In genomic region chr3:50905993-50906831, GRCm38 (mm10) we compare ENCODE assay signal across 8 mouse cellular contexts.
DNase-seq lines count a peak whose midpoint lies in the region; ATAC-seq and TF ChIP-seq lines count a peak whose summit lies in the region.

No protein-coding gene starts in this region.

- peak; percentile 89 for TF ChIP-seq CTCF in ES-Bruce4 (IDR thresholded peaks at IDR 0.05; ENCODE audit: low read depth, low read length)
- peak; percentile 86 for TF ChIP-seq CTCF in liver, postnatal 0 days (IDR thresholded peaks at IDR 0.05; ENCODE audit: low read depth)

- no peak overlapping the region for H3K9ac ChIP-seq in ES-Bruce4 (ENCODE audit: low read depth, poor library complexity, severe bottlenecking)
- H3K9ac ChIP-seq in forebrain, embryonic 16.5 days (replicated peaks; ENCODE audit: low read depth, low read length) = peak overlapping the region; percentile 30; the same call in 1 of the 2 replicates
- H3K9ac ChIP-seq in liver, postnatal 0 days (replicated peaks) = peak overlapping the region; percentile 35
- peak overlapping the region; percentile 67 for H3K9ac ChIP-seq in neural tube, embryonic 13.5 days

- H3K4me1 ChIP-seq in ES-Bruce4 (ENCODE audit: control insufficient read depth, insufficient read depth, low read length) = no peaks in the 10 kb centered on the region
- H3K4me1 ChIP-seq in forebrain, embryonic 16.5 days (replicated peaks; ENCODE audit: control insufficient read depth, insufficient read depth, low read length) = peaks cover 21% of the 10 kb centered on the region
- peaks cover 6% of the 10 kb centered on the region; the same call in 1 of the 2 replicates for H3K4me1 ChIP-seq in liver, postnatal 0 days (ENCODE audit: insufficient read depth)
- peaks cover 21% of the 10 kb centered on the region for H3K4me1 ChIP-seq in neural tube, embryonic 13.5 days (replicated peaks)

- intact Hi-C loops in heart, postnatal 25 days (cut with DNase I) = loop anchor here (2.0 to 10.0 kb wide), 5 partner anchors 216 to 1814 kb away; no protein-coding TSS in a partner anchor

- no peak for TF ChIP-seq POLR2A in ES-Bruce4 (IDR thresholded peaks at IDR 0.05; ENCODE audit: insufficient read depth, low read length)

- no peaks in the 10 kb centered on the region for H3K36me3 ChIP-seq in ES-Bruce4 (ENCODE audit: control insufficient read depth, insufficient read depth, low read length, poor library complexity, severe bottlenecking)
- no peaks in the 10 kb centered on the region for H3K36me3 ChIP-seq in forebrain, embryonic 16.5 days (ENCODE audit: control insufficient read depth, insufficient read depth)
- no peaks in the 10 kb centered on the region for H3K36me3 ChIP-seq in liver, postnatal 0 days (replicated peaks; ENCODE audit: insufficient read depth, low read length)
- no peaks in the 10 kb centered on the region for H3K36me3 ChIP-seq in neural tube, embryonic 13.5 days

- H3K4me2 ChIP-seq in forebrain, embryonic 16.5 days (ENCODE audit: low read length) = peak overlapping the region; percentile 45
- peak overlapping the region; percentile 76 for H3K4me2 ChIP-seq in liver, postnatal 0 days (ENCODE audit: low read depth, low read length)
- peak overlapping the region; percentile 58 for H3K4me2 ChIP-seq in neural tube, embryonic 13.5 days

- H3K27ac ChIP-seq in ES-Bruce4 (ENCODE audit: insufficient read depth, low read length) = no peak overlapping the region
- H3K27ac ChIP-seq in forebrain, embryonic 16.5 days (ENCODE audit: low read length) = peak overlapping the region; percentile 67
- no peak overlapping the region for H3K27ac ChIP-seq in liver, postnatal 0 days (ENCODE audit: low read depth)
- peak overlapping the region; percentile 79 for H3K27ac ChIP-seq in neural tube, embryonic 13.5 days (replicated peaks)

- no peak for TF ChIP-seq EP300 in ES-Bruce4 (IDR thresholded peaks at IDR 0.05; ENCODE audit: insufficient read depth, low read depth, low read length)
- TF ChIP-seq EP300 in liver, postnatal 0 days (IDR thresholded peaks at IDR 0.05; ENCODE audit: low read depth) = no peak

- no peaks in the 10 kb centered on the region; the same call in 1 of the 2 replicates for H3K27me3 ChIP-seq in ES-Bruce4 (ENCODE audit: control insufficient read depth, insufficient read depth, low read length, poor library complexity, severe bottlenecking)
- H3K27me3 ChIP-seq in forebrain, embryonic 16.5 days (replicated peaks; ENCODE audit: control insufficient read depth, insufficient read depth, low read length) = no peaks in the 10 kb centered on the region
- peaks cover 9% of the 10 kb centered on the region; the same call in 1 of the 2 replicates for H3K27me3 ChIP-seq in liver, postnatal 0 days (ENCODE audit: insufficient read depth, low read length)
- H3K27me3 ChIP-seq in neural tube, embryonic 13.5 days = no peaks in the 10 kb centered on the region

- no peaks in the 10 kb centered on the region; the same call in 1 of the 2 replicates for H3K9me3 ChIP-seq in ES-Bruce4 (replicated peaks; ENCODE audit: control insufficient read depth, insufficient read depth, low read length, poor library complexity, severe bottlenecking)
- H3K9me3 ChIP-seq in forebrain, embryonic 16.5 days (ENCODE audit: control insufficient read depth, low read length) = no peaks in the 10 kb centered on the region
- no peaks in the 10 kb centered on the region for H3K9me3 ChIP-seq in liver, postnatal 0 days (ENCODE audit: low read length)
- H3K9me3 ChIP-seq in neural tube, embryonic 13.5 days = no peaks in the 10 kb centered on the region

- ATAC-seq in cerebellum, adult (ENCODE audit: insufficient number of reproducible peaks, low FRiP score, low TSS enrichment) = peak; percentile 46
- ATAC-seq in forebrain, embryonic 16.5 days = peak; percentile 84
- ATAC-seq in liver, postnatal 0 days = peak; percentile 83
- ATAC-seq in neural tube, embryonic 13.5 days (ENCODE audit: low read depth) = peak; percentile 74

- DNase-seq in heart, postnatal 25 days (ENCODE audit: low spot score) = peak; percentile 57
- peak; percentile 93 for DNase-seq in layer of hippocampus, adult 11-12 months (ENCODE audit: low spot score)
- DNase-seq in liver, postnatal 0 days = peak; percentile 89
- peak; percentile 86 for DNase-seq in telencephalon, adult 2 months (ENCODE audit: low read depth, low spot score)

- H3K4me3 ChIP-seq in ES-Bruce4 (ENCODE audit: low read depth, low read length) = no peak overlapping the region
- H3K4me3 ChIP-seq in forebrain, embryonic 16.5 days (replicated peaks; ENCODE audit: low read length) = peak overlapping the region; percentile 25
- peak overlapping the region; percentile 45 for H3K4me3 ChIP-seq in liver, postnatal 0 days (ENCODE audit: low read depth, low read length)
- H3K4me3 ChIP-seq in neural tube, embryonic 13.5 days = peak overlapping the region; percentile 30

- 9% methylated on average over 32 of the region's 32 CpGs for WGBS in forebrain, embryonic 16.5 days
- WGBS in liver, postnatal 0 days (ENCODE audit: insufficient replicate concordance) = 11% methylated on average over 32 of the region's 32 CpGs
- 13% methylated on average over 32 of the region's 32 CpGs for WGBS in neural tube, embryonic 13.5 days

Comparison
In these comparisons a context has a peak if more than half of its experiments do, and no peak if none do; other contexts are left out.
1. H3K27ac ChIP-seq: peak in forebrain, embryonic 16.5 days (single experiment) and neural tube, embryonic 13.5 days (single experiment); none in ES-Bruce4 (single experiment) and liver, postnatal 0 days (single experiment).
2. Peak in every context shown above with its lines, with median percentiles within 50 percentile points of each other: ATAC-seq, H3K4me2 ChIP-seq and DNase-seq.